Mouse (Mus musculus): ENCODE measurements around the gene Rnase12.

Gene Rnase12

GRCm38 (mm10) chr14:51085086-51085485 lies 27.6 kb upstream of the Rnase12 start:
- DNase-seq (ENCODE audit: low spot score) = no peak

DNA sequence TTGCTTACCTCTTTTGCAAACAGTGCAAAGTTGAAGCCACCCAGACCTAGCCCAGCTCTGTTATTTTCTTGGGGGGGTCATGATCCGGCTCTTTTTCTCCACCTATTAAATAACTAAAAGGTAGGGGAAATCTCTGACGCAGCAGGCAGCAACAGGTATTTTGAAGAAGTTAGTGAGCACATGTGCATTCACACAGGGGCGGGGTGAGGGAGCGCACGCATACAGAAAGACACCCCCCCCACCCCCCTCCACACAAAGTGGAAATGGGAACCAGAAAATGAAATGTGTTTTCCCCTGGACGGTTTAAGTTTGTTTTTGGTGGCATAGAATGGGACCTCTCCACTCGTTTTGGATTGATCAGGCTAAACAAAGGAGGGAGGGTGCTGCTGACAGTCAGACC lies 26.3 kb upstream of the Rnase12 start:
- no peak for DNase-seq (ENCODE audit: low spot score)

GRCm38 (mm10) chr14:51082599-51083581 lies 25.4 kb upstream of the Rnase12 start:
- peak; percentile 48 for DNase-seq (ENCODE audit: low spot score)

DNA sequence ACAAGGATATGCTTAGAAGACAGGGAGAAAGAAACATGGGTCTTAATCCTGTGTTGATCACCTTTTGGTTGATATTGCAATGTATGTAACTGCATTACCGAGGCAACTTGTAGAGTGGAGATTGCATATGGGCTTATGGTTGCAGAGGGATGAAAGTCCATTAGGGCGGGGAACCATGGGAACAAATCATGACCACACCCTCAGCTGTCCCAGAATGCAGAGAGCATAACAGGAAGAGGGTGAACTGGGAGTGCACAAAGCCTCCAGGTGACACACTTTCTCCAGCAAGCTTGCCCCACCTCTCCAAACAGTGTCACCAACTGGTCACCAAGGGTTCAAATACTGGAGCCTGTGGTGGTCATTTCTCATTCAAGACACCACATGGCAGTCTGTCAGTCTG lies 23.6 kb upstream of the Rnase12 start:
- no peak for DNase-seq (ENCODE audit: low spot score)

DNA sequence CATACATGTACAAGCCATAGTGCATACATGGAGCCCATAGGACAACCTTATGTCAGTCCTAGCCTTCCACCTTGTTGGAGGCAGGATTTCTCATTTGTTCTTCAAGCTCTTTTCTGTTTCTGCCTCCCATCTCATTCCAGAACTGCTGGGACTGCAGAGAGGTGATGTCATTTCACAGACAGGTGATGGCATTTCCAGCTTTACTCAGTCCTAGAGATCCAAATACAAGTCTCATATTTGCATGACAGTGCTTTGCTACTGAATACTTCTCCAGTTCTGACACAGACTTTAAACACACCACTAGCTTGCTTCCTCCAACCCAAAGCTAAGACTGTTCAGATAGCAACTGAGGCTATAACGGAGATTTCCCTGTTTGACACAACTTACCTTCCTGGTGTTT lies 21.7 kb upstream of the Rnase12 start:
- no peak for DNase-seq (ENCODE audit: low spot score)

GRCm38 (mm10) chr14:51074335-51074734 lies 16.9 kb upstream of the Rnase12 start, which contains the start of gene Olfr750:
Gene Olfr750, minus strand, starts transcription at chr14:51074435.
- DNase-seq (ENCODE audit: low spot score) = no peak

DNA sequence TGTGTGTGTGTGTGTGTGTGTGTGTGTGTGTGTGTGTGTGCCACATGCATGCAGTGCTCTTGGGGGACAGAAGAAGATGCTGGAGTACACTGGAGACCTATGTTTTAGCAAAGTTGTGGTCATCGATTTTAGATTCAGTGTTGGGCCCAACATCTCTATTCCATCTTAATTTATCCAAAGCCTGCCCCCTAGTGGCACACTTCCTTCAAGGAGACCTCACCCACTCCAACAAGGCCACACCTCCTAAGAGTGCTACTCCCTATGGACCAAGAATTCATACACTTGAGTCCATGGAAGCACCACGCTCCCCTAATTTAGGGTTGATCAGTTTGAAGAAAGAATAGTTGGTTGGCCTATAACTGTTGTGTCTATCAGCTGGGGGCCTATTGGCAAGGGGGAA lies 12.2 kb upstream of the Rnase12 start:
- DNase-seq (ENCODE audit: low spot score) = peak; percentile 30

DNA sequence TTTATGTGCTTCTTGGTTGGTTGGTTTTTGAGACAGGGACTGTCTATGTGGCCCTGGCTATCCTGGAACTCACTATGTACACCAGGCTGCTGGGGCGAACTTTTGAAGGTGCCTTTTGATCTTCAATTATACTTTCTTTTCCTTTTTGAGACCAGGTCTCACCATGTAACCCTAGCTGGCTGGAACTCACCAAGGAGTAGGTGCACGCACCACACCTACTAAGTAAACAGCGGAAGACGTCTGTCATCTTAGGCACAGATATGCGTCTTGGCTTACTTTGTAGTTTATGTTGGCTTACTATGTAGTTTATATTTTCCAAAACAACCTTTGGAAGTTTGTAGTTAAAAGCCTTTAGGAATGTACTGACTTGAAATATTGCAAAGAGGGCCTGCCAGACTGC lies 11.5 kb upstream of the Rnase12 start:
- DNase-seq (ENCODE audit: low spot score) = no peak

DNA sequence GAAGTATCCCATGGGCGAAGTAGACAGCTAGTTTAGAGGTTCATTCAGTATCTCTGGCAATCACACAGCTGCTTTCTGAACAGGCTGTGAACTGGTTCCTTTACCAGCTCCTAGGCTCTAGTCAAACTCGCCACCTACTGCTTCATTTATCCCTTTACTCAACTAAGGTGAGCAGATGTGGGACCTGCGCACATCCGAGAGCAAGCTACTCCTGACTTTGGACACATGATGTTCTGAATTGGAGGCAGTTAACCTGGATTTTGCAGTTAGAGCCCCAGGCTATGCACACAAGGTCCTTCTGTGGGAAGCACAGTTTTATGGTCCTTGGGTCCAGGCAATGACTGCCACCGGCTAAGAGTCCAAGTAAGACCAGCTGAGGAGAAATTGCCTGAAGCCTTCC lies 3.3 kb upstream of the Rnase12 start:
- DNase-seq (ENCODE audit: low spot score) = no peak

DNA sequence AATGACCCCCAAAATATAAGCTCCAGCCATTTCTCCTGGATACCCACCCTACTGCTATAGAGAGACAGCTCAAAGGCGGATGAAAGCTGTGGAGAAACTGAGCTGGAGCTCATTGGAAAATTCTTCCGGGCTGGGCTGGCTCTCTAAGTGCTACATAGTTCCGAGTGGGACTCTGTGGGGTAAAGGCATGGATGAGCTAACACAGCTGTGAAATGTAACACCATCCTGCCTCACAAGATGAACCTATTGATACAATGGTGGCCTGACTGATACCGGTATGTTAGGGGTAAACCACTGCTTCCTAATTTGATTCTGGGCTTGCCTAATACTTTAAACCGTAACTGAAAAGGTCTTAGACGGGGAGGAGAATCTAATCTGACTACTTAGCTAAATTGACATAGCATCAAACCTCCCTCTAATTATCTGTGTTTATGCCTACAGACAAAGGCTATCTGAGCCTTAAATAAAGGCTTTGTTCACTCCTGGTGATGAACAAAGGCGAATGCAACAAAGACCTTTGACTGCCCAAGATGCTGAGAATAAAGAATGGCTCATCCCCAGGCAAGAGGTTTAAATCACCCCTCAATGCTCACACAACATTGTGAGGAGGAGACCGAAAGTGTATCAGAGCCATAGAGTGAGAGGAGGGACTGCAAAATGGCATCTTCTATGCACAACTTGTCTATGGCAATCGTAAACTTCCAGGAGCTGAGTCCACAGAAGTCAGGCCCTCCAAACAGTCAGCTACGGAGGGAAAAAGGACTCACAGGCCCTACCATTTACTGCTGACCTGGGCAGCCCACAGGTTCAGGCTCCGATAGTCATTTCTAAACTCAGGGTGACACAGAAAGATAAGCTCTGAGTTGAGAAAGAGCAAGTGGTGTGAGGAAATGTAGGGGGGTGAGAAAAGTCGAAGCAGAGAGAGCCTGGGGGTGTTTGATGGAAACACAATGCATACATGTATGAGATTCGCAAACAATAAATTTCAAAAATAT lies 2.9 kb downstream of the Rnase12 start:
- DNase-seq (ENCODE audit: low spot score) = no peak

- DNase-seq (ENCODE audit: low spot score) = no peak
Observed at GRCm38 (mm10) chr14:51053176-51053575, 4.3 kb downstream of the Rnase12 start.

- DNase-seq (ENCODE audit: low spot score) = peak; percentile 28
Observed at GRCm38 (mm10) chr14:51051941-51052340, 5.5 kb downstream of the Rnase12 start.

DNA sequence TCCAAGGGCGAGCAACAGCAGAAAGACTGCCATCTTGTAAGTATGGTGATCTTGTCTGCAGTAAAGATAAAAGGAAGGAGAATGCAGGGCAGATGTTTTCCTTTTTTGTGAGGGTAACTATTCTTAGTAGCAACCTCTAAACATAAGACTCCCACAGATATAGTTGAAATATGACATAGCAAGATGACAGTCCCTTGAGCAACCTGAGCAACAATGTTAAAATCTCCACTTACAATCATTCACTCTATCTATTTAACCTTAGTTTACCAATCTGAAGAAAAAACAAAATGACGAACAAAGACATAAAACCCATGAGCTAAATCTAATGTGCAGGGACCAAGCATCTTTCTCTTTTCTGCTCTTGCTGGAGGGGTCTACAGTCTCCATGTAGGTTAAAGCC lies 7.4 kb downstream of the Rnase12 start, which contains the start of gene Rnase11:
TSS of gene Rnase11 (minus strand) at position 101 of the 400 bp plus-strand sequence.
- no peak for DNase-seq (ENCODE audit: low spot score)

GRCm38 (mm10) chr14:51047846-51048245 lies 9.6 kb downstream of the Rnase12 start:
- no peak for DNase-seq (ENCODE audit: low spot score)

GRCm38 (mm10) chr14:51041769-51042168 lies 15.7 kb downstream of the Rnase12 start, which contains the start of gene Rnase9:
Gene Rnase9, minus strand, starts transcription at chr14:51041869.
- no peak for DNase-seq (ENCODE audit: low spot score)

- no peak for DNase-seq (ENCODE audit: low spot score)
Observed at GRCm38 (mm10) chr14:51036214-51036613, 21.2 kb downstream of the Rnase12 start.

DNA sequence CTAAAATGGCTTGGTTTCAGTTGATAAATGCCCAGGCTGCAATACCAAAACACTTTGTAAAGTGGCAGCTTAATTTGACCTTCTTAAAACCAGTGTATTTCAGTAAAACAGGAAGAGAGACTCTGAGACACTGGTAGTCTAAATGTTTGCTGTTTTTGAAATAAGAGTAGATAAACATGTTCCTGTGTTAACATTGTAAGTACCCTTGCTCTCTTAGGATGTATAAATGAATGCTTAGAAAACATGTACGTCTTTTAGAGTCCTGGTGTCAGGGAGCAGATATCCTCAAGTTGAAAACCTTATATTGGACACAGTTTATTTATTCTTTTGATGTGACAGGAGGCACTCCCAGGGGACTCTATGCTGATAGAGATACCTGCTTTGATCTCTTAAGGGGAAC lies 22.3 kb downstream of the Rnase12 start:
- DNase-seq (ENCODE audit: low spot score) = no peak

GRCm38 (mm10) chr14:51027387-51028155 lies 29.9 kb downstream of the Rnase12 start:
- DNase-seq (ENCODE audit: low spot score) = no peak

GRCm38 (mm10) chr14:51026391-51027133 lies 30.9 kb downstream of the Rnase12 start:
- DNase-seq (ENCODE audit: low spot score) = peak; percentile 82

GRCm38 (mm10) chr14:51024820-51025219 lies 32.6 kb downstream of the Rnase12 start:
- DNase-seq (ENCODE audit: low spot score) = no peak

DNA sequence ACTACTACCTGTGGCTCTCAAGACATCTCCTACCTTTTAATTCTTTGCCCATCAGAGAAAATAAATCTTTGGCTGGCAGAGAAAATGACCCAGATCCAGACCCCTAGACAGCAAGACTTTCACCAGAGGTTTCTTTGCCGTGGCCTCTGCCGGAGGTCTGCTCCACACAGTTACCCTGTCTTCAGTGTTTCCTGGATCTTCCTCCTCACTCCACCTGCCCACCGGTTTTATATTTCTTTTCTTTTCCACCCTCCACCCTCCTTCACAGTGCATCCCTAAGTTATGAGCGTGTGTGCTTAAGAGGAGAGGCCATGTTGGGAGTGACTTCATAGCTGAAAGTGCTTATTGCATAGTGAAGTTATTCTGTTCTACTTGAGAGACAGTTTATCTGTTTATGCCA lies 34.0 kb downstream of the Rnase12 start:
- no peak for DNase-seq (ENCODE audit: low spot score)

All from adipocyte (in vitro differentiated cells).